Mouse (Mus musculus) MEL (cell line): Measurements from ENCODE around the gene Cntn1. TPM values are rescaled to one million over a fixed set of nuclear protein-coding genes. Genes with fewer than 3 reads are reported as not detected.

Experiments used
- DNase-seq: peaks from one replicate; pipeline ENCODE4 v3.0.0; 2011; ENCODE audit warnings: low read depth, low spot score
- H3K27ac ChIP-seq: 2 replicates; pipeline ENCODE4 v1.5.1; 2012; ENCODE audit warnings: low read depth, mild to moderate bottlenecking, control low read depth, low read length, moderate library complexity; ENCODE audit not compliant: control insufficient read depth
- H3K27me3 ChIP-seq, 2 experiments: fragments of 150-350 bp in 1 of 2; sonication (generic) in 1 of 2; 2 replicates each; pipeline ENCODE4 v1.6.1; 2012; ENCODE audit warnings: low read length in 2 of 2, mild to moderate bottlenecking in 2 of 2, improper control_type of control experiment in 1 of 2, moderate library complexity in 1 of 2; ENCODE audit not compliant: insufficient read depth in 2 of 2, control insufficient read depth in 1 of 2
- H3K36me3 ChIP-seq, 2 experiments: 2 replicates each; pipeline ENCODE4 v1.6.1; 2012 to 2014; ENCODE audit warnings: low read length in 2 of 2, improper control_type of control experiment in 1 of 2, inconsistent platforms in 1 of 2, mild to moderate bottlenecking in 1 of 2; ENCODE audit not compliant: insufficient read depth in 2 of 2, control insufficient read depth in 1 of 2
- H3K4me1 ChIP-seq, 2 experiments: fragments of 150-350 bp in 1 of 2; sonication (generic) in 1 of 2; 2 replicates each; pipeline ENCODE4 v1.6.1; 2012; ENCODE audit warnings: low read length in 2 of 2, improper control_type of control experiment in 1 of 2, mild to moderate bottlenecking in 1 of 2; ENCODE audit not compliant: insufficient read depth in 2 of 2, control insufficient read depth in 1 of 2
- H3K4me3 ChIP-seq, 2 experiments: fragments of 150-350 bp in 1 of 2; sonication (generic) in 1 of 2; 2 replicates each; pipeline ENCODE4 v1.5.1; 2012; ENCODE audit warnings: low read depth in 2 of 2, low read length in 2 of 2, mild to moderate bottlenecking in 2 of 2, moderate library complexity in 2 of 2, control low read depth in 1 of 2, improper control_type of control experiment in 1 of 2; ENCODE audit not compliant: control insufficient read depth in 1 of 2, insufficient read depth in 1 of 2
- H3K79me2 ChIP-seq: 2 replicates; pipeline ENCODE4 v1.6.1; 2012; ENCODE audit warnings: mild to moderate bottlenecking, low read length, moderate library complexity; ENCODE audit not compliant: control insufficient read depth, poor library complexity, insufficient read depth
- H3K9ac ChIP-seq: 2 replicates; pipeline ENCODE4 v1.6.1; 2012; ENCODE audit warnings: low read depth, mild to moderate bottlenecking, control low read depth, low read length, moderate library complexity; ENCODE audit not compliant: control insufficient read depth, poor library complexity, severe bottlenecking
- H3K9me3 ChIP-seq: fragments of 150-350 bp; sonication (generic); replicated peaks from 2 replicates; pipeline ENCODE4 v1.6.1; 2012; ENCODE audit warnings: mild to moderate bottlenecking, low read length, improper control_type of control experiment, moderate library complexity; ENCODE audit not compliant: insufficient read depth
- CHD2 ChIP-seq: IDR thresholded peaks from 2 replicates; pipeline ENCODE4 v1.6.1; 2011; ENCODE audit warnings: low read length, improper control_type of control experiment
- CTCF ChIP-seq, 3 experiments: IDR thresholded peaks in 2 of 3; conservative IDR thresholded peaks in 1 of 3; 2 replicates each; pipeline ENCODE4 v1.5.1; 2011 to 2012; ENCODE audit warnings: low read length in 3 of 3, low read depth in 2 of 3, mild to moderate bottlenecking in 2 of 3, improper control_type of control experiment in 1 of 3, inconsistent platforms in 1 of 3, mixed read lengths in 1 of 3, moderate library complexity in 1 of 3; ENCODE audit not compliant: control insufficient read depth in 1 of 3, insufficient read depth in 1 of 3, poor library complexity in 1 of 3, severe bottlenecking in 1 of 3
- E2F4 ChIP-seq: IDR thresholded peaks from 2 replicates; pipeline ENCODE4 v1.6.1; 2011; ENCODE audit warnings: low read depth, low read length, improper control_type of control experiment, borderline replicate concordance
- ETS1 ChIP-seq: IDR thresholded peaks from 2 replicates; pipeline ENCODE4 v1.6.1; 2012; ENCODE audit warnings: low read depth, mild to moderate bottlenecking, inconsistent platforms, low read length, improper control_type of control experiment, moderate library complexity
- GABPA ChIP-seq: IDR thresholded peaks from 2 replicates; pipeline ENCODE4 v1.6.1; 2012; ENCODE audit warnings: low read depth, mild to moderate bottlenecking, inconsistent platforms, low read length, improper control_type of control experiment, moderate library complexity
- GATA1 ChIP-seq: IDR thresholded peaks from 2 replicates; pipeline ENCODE4 v1.6.1; 2011; ENCODE audit warnings: low read depth, low read length, improper control_type of control experiment
- MAFK ChIP-seq: IDR thresholded peaks from 2 replicates; pipeline ENCODE4 v1.6.1; 2011; ENCODE audit warnings: low read depth, mild to moderate bottlenecking, low read length, improper control_type of control experiment, borderline replicate concordance
- MAZ ChIP-seq: IDR thresholded peaks from 2 replicates; pipeline ENCODE4 v1.6.1; 2012; ENCODE audit warnings: low read depth, mild to moderate bottlenecking, inconsistent platforms, low read length, improper control_type of control experiment
- MEF2A ChIP-seq: IDR thresholded peaks from 2 replicates; pipeline ENCODE4 v1.6.1; 2014; ENCODE audit warnings: low read depth, mild to moderate bottlenecking, inconsistent platforms, low read length, improper control_type of control experiment; ENCODE audit not compliant: poor library complexity, insufficient replicate concordance, severe bottlenecking; ENCODE audit errors: extremely low read depth
- NELFE ChIP-seq: IDR thresholded peaks from 2 replicates; pipeline ENCODE4 v1.6.1; 2011; ENCODE audit warnings: low read depth, low read length, improper control_type of control experiment
- POLR2A ChIP-seq, 2 experiments: IDR thresholded peaks; 2 replicates each; pipeline ENCODE4 v1.6.1; 2011 to 2012; ENCODE audit warnings: low read length in 2 of 2, mild to moderate bottlenecking in 2 of 2, control low read depth in 1 of 2, improper control_type of control experiment in 1 of 2, low read depth in 1 of 2, moderate library complexity in 1 of 2; ENCODE audit not compliant: control insufficient read depth in 1 of 2, insufficient read depth in 1 of 2, poor library complexity in 1 of 2
- SMC3 ChIP-seq: IDR thresholded peaks from 2 replicates; pipeline ENCODE4 v1.6.1; 2011; ENCODE audit warnings: low read depth, low read length, improper control_type of control experiment
- TBP ChIP-seq: IDR thresholded peaks from 2 replicates; pipeline ENCODE4 v1.8.0; 2011; ENCODE audit warnings: low read depth, low read length, improper control_type of control experiment
- ZC3H11A ChIP-seq: IDR thresholded peaks from 2 replicates; pipeline ENCODE4 v1.6.1; 2012; ENCODE audit warnings: low read depth, mild to moderate bottlenecking, inconsistent platforms, low read length, improper control_type of control experiment
- ZNF384 ChIP-seq: IDR thresholded peaks from 2 replicates; pipeline ENCODE4 v1.6.1; 2012; ENCODE audit warnings: low read depth, mild to moderate bottlenecking, inconsistent platforms, low read length, improper control_type of control experiment
- polyA plus RNA-seq, 2 experiments: library from polyadenylated mRNA; stranded (reverse) in 1 of 2; unstranded in 1 of 2; fragments of >175 nt in 1 of 2; fragments of >200 nt in 1 of 2; gene quantifications; 2 replicates each; pipeline versions ENCODE4 v1.2.1 to v1.2.4; 2012; ENCODE audit warnings: low replicate concordance in 2 of 2, low read depth in 1 of 2; ENCODE audit not compliant: insufficient read length in 2 of 2, insufficient read depth in 1 of 2, missing spikeins in 1 of 2
- total RNA-seq: library from RNA; depleted of rRNA; stranded (reverse); fragments of 300-350 nt; gene quantifications from 2 replicates; pipeline ENCODE4 v1.2.3, GENCODE M21; 2012

Cntn1 gene
- total and polyA plus RNA-seq, 3 experiments: not detected

GRCm38 (mm10) chr15:92134254-92134653 is 83.3 kb downstream of the Cntn1 start:
- Histone ChIP-seq H3K4me3 (no peak overlapping the region), H3K79me2 (no peaks in the 10 kb centered on the region), H3K9me3 (no peaks in the 10 kb centered on the region), H3K9ac (no peak overlapping the region), H3K27ac (no peak overlapping the region), H3K27me3 (no peaks in the 10 kb centered on the region), H3K4me1 (no peaks in the 10 kb centered on the region), H3K36me3 (no peaks in the 10 kb centered on the region)
- TF ChIP-seq SMC3 (no peak), MAFK (no peak), CTCF (IDR thresholded peaks at IDR 0.05 in 2 of 3, conservative IDR thresholded peaks at IDR 0.05 in 1 of 3; ENCODE audit: control insufficient read depth in 1 of 3, insufficient read depth in 1 of 3, low read depth in 2 of 3, low read length in 3 of 3, poor library complexity in 1 of 3, severe bottlenecking in 1 of 3) (no peak), MEF2A (no peak), MAZ (no peak), TBP (no peak), ZC3H11A (no peak), E2F4 (no peak), NELFE (no peak)
- DNase-seq: no peak

- Histone ChIP-seq H3K4me3 (no peak overlapping the region), H3K9ac (no peak overlapping the region), H3K27ac (no peak overlapping the region), H3K4me1 (no peaks in the 10 kb centered on the region), H3K79me2 (no peaks in the 10 kb centered on the region), H3K36me3 (no peaks in the 10 kb centered on the region), H3K27me3 (no peaks in the 10 kb centered on the region), H3K9me3 (no peaks in the 10 kb centered on the region)
- DNase-seq: no peak
- no peak for TF ChIP-seq CHD2
- TF ChIP-seq GATA1: no peak
- no peak for TF ChIP-seq MEF2A
- TF ChIP-seq SMC3: no peak
- no peak for TF ChIP-seq ZNF384
- no peak for TF ChIP-seq POLR2A (IDR thresholded peaks at IDR 0.05; ENCODE audit: control insufficient read depth in 1 of 2, insufficient read depth in 1 of 2, low read depth in 1 of 2, low read length in 2 of 2, poor library complexity in 1 of 2)
These were observed 86.1 kb downstream of the Cntn1 start for GRCm38 (mm10) chr15:92137026-92137425.

DNA sequence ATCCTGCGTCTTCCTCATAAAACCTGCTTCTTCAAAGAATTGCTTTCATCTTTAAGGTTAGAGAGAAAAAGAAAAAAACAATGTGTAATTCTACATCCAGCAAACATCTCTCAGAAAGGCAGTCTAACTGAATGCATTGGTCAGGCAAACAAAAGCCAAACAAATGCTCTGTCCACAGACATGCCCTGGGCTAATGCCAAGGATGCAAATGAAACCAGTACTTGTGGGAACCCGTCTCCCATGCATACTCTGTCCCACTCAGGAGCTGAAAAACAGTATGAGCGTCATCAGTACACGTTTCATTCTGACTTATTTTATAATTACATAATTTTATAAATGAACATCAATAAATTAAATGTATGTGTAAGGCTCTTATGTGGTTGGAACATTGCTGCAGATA is 91.0 kb downstream of the Cntn1 start:
- Histone ChIP-seq H3K27me3 (no peaks in the 10 kb centered on the region), H3K36me3 (no peaks in the 10 kb centered on the region), H3K27ac (no peak overlapping the region), H3K4me3 (no peak overlapping the region), H3K9me3 (no peaks in the 10 kb centered on the region), H3K4me1 (no peaks in the 10 kb centered on the region), H3K9ac (no peak overlapping the region), H3K79me2 (no peaks in the 10 kb centered on the region)
- DNase-seq: no peak
- no peak for TF ChIP-seq TBP
- no peak for TF ChIP-seq E2F4
- no peak for TF ChIP-seq ZC3H11A
- no peak for TF ChIP-seq SMC3
- no peak for TF ChIP-seq GATA1
- TF ChIP-seq GABPA: no peak
- TF ChIP-seq MEF2A: no peak
- no peak for TF ChIP-seq ETS1
